ENCODE assay signal across 21 mouse cellular contexts in genomic region chr1:77457446-77457800, GRCm38 (mm10). TPM values are rescaled to one million over a fixed set of nuclear protein-coding genes. Genes with fewer than 3 reads are reported as not detected.
"Had no signal": no experiment of that assay in that cellular context is flagged by ENCODE, and none has a peak within 500 bp of the region (broad histone marks: within the 10 kb centered on the region; RNA-seq: fewer than 3 reads in every experiment).

No protein-coding gene starts in this region.

- H3K4me1 ChIP-seq: liver, embryonic 15.5 days had no signal

- H3K27ac ChIP-seq: intestine, embryonic 15.5 days; limb, embryonic 10.5 days; limb, embryonic 13.5 days; liver, embryonic 12.5 days; liver, embryonic 15.5 days; macrophage; midbrain, embryonic 15.5 days; neural tube, embryonic 12.5 days; neural tube, embryonic 15.5 days; stomach, postnatal 0 days had no signal

- H3K9ac ChIP-seq: intestine, embryonic 15.5 days; limb, embryonic 13.5 days; liver, embryonic 12.5 days; liver, embryonic 15.5 days; midbrain, embryonic 12.5 days; midbrain, embryonic 15.5 days; neural tube, embryonic 12.5 days; neural tube, embryonic 15.5 days had no signal

- H3K4me2 ChIP-seq: intestine, embryonic 15.5 days; limb, embryonic 13.5 days; liver, embryonic 12.5 days; liver, embryonic 15.5 days; midbrain, embryonic 12.5 days; midbrain, embryonic 15.5 days; neural tube, embryonic 12.5 days; neural tube, embryonic 15.5 days had no signal

- H3K36me3 ChIP-seq: intestine, embryonic 15.5 days; limb, embryonic 13.5 days; liver, embryonic 12.5 days; liver, embryonic 15.5 days; midbrain, embryonic 12.5 days; midbrain, embryonic 15.5 days; neural tube, embryonic 12.5 days; neural tube, embryonic 15.5 days had no signal

- ATAC-seq: intestine, embryonic 15.5 days; liver, embryonic 12.5 days; midbrain, embryonic 15.5 days had no signal

- H3K9me3 ChIP-seq: intestine, embryonic 15.5 days; limb, embryonic 10.5 days; limb, embryonic 13.5 days; liver, embryonic 12.5 days; liver, embryonic 15.5 days; midbrain, embryonic 12.5 days; midbrain, embryonic 15.5 days; neural tube, embryonic 12.5 days; neural tube, embryonic 15.5 days had no signal

- H3K4me3 ChIP-seq: intestine, embryonic 15.5 days; layer of hippocampus, adult 2 months; limb, embryonic 10.5 days; limb, embryonic 13.5 days; liver, embryonic 12.5 days; liver, embryonic 15.5 days; midbrain, embryonic 12.5 days; midbrain, embryonic 15.5 days; neural tube, embryonic 12.5 days; neural tube, embryonic 15.5 days had no signal

- DNase-seq: kidney, adult 11 months; kidney, adult 9 months; layer of hippocampus, adult 9-11 months; liver; lung, adult 18-20 months; right cerebral cortex, adult 18-20 months; right cerebral cortex, postnatal 14 days; right cerebral cortex, postnatal 4 days; thymus, postnatal 25 days had no signal

- H3K27me3 ChIP-seq: intestine, embryonic 15.5 days; limb, embryonic 13.5 days; liver, embryonic 12.5 days; liver, embryonic 15.5 days; midbrain, embryonic 12.5 days; midbrain, embryonic 15.5 days; neural tube, embryonic 12.5 days; neural tube, embryonic 15.5 days had no signal

RNA-seq across cellular contexts. Expression of gene Epha4, which starts 57.5 kb away (rescaled TPM):
- polyA plus RNA-seq: macrophage had no signal
